27 mouse cellular contexts compared by ENCODE assay signal in genomic region chr5:20684112-20684511, GRCm38 (mm10).
"Had no signal": no experiment of that assay in that cellular context is flagged by ENCODE, and none has a peak within 500 bp of the region (broad histone marks: within the 10 kb centered on the region; RNA-seq: fewer than 3 reads in every experiment).

No protein-coding gene starts in this region.

- H3K36me3 ChIP-seq: heart, embryonic 12.5 days; hindbrain, embryonic 10.5 days; hindbrain, embryonic 12.5 days; kidney, embryonic 15.5 days; limb, embryonic 10.5 days; limb, embryonic 12.5 days; liver, embryonic 13.5 days; liver, embryonic 15.5 days had no signal

- H3K4me1 ChIP-seq: heart, embryonic 12.5 days; limb, embryonic 12.5 days; liver, embryonic 13.5 days; liver, embryonic 15.5 days had no signal

- H3K9me3 ChIP-seq: heart, embryonic 12.5 days; hindbrain, embryonic 12.5 days; kidney, embryonic 15.5 days; limb, embryonic 10.5 days; limb, embryonic 12.5 days; liver, embryonic 13.5 days; liver, embryonic 15.5 days had no signal

- H3K9ac ChIP-seq: heart, embryonic 12.5 days; hindbrain, embryonic 12.5 days; hindbrain, embryonic 14.5 days; kidney, embryonic 15.5 days; limb, embryonic 12.5 days; liver, embryonic 13.5 days; liver, embryonic 15.5 days; liver, postnatal 0 days had no signal

- H3K4me2 ChIP-seq: heart, embryonic 12.5 days; hindbrain, embryonic 12.5 days; hindbrain, embryonic 14.5 days; kidney, embryonic 15.5 days; limb, embryonic 12.5 days; liver, embryonic 11.5 days; liver, embryonic 13.5 days; liver, embryonic 15.5 days had no signal

- ATAC-seq: hindbrain, embryonic 16.5 days; inflammation-experienced regulatory T-cells, adult 6 months; intestine, embryonic 16.5 days; liver, postnatal 0 days had no signal

- H3K27me3 ChIP-seq: heart, embryonic 12.5 days; hindbrain, embryonic 12.5 days; kidney, embryonic 15.5 days; limb, embryonic 12.5 days; liver, embryonic 13.5 days; liver, embryonic 15.5 days had no signal

- H3K4me3 ChIP-seq: gastrocnemius, adult 2 months; heart, adult 2 months; heart, embryonic 12.5 days; hindbrain, embryonic 10.5 days; hindbrain, embryonic 12.5 days; kidney, embryonic 15.5 days; limb, embryonic 10.5 days; limb, embryonic 12.5 days; liver, embryonic 13.5 days; liver, embryonic 15.5 days had no signal

- H3K27ac ChIP-seq: gastrocnemius, adult 2 months; heart, adult 2 months; hindbrain, embryonic 10.5 days; hindbrain, embryonic 12.5 days; hindbrain, embryonic 14.5 days; kidney, embryonic 15.5 days; kidney, postnatal 0 days; limb, embryonic 10.5 days; limb, embryonic 12.5 days; liver, embryonic 13.5 days; liver, embryonic 15.5 days had no signal

- DNase-seq: gastrocnemius, adult 2 months; gastrocnemius, postnatal 10 days; gastrocnemius, postnatal 25 days; heart, adult 2 months; heart, postnatal 10 days; heart, postnatal 4 days; kidney, adult 11 months; kidney, adult 2 months; kidney, adult 9 months; kidney, postnatal 14 days; kidney, postnatal 36 days; liver; liver, embryonic 13.5 days; liver, postnatal 0 days had no signal
